ENCODE assay signal across 13 mouse cellular contexts in the genomic region with DNA sequence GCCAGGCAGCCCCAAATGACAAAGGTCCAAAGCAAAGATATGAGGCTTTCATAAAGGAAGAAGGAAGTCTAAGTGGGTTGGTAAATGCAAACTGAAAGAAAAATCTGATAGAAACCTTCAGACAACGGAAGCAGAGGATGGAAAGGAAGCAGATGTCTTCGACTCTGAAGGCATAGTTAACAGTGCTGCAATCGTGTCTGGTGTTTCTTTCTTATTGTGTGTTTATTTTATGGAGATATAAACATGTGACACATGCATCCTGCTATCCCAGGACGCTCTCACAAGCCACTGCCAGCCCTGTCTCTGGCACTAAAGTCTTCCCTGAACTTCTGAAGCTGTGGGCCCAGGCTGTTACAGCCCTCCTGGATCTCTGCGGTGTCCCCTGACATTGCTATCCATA. TPM values are rescaled to one million over a fixed set of nuclear protein-coding genes. Genes with fewer than 3 reads are reported as not detected.
DNase-seq lines count a peak whose midpoint lies in the region; ATAC-seq lines count a peak whose summit lies in the region.
"Had no signal": no experiment of that assay in that cellular context is flagged by ENCODE, and none has a peak within 500 bp of the region (broad histone marks: within the 10 kb centered on the region; RNA-seq: fewer than 3 reads in every experiment).

No protein-coding gene starts in this region.

- H3K4me2 ChIP-seq in intestine, embryonic 16.5 days (ENCODE audit: low read depth, low read length): no peak overlapping the region
- H3K4me2 ChIP-seq: embryonic facial prominence, embryonic 15.5 days; forebrain, embryonic 13.5 days; midbrain, embryonic 15.5 days had no signal

- no peaks in the 10 kb centered on the region for H3K36me3 ChIP-seq in megakaryocyte, embryonic 14.5 days (replicated peaks; ENCODE audit: low read length)
- H3K36me3 ChIP-seq in intestine, embryonic 16.5 days (ENCODE audit: control insufficient read depth, insufficient read depth, low read length): no peaks in the 10 kb centered on the region
- H3K36me3 ChIP-seq: embryonic facial prominence, embryonic 15.5 days; midbrain, embryonic 15.5 days had no signal

- DNase-seq in lung, postnatal 4 days: peak; percentile 22 to 64
- DNase-seq in cerebellum, adult 18-20 months: no peak
- no peak for DNase-seq in gastrocnemius, postnatal 14 days
- DNase-seq: kidney, adult 11 months; liver, postnatal 0 days had no signal

- no peak for ATAC-seq in megakaryocyte, adult 5-6 weeks (ENCODE audit: poor library complexity, severe bottlenecking)
- ATAC-seq in CD4-positive, CD25-positive, alpha-beta regulatory T cell, adult 4 months: peak; percentile 79
- ATAC-seq in intestine, embryonic 16.5 days: no peak
- ATAC-seq: forebrain, embryonic 13.5 days; liver, postnatal 0 days; midbrain, embryonic 15.5 days had no signal

- intact Hi-C loops in gastrocnemius, postnatal 14 days (cut with DNase I; ENCODE audit: low total_unique reads): no loop called here

- peak overlapping the region; percentile 38 for H3K4me3 ChIP-seq in megakaryocyte, embryonic 14.5 days (replicated peaks)
- H3K4me3 ChIP-seq in intestine, embryonic 16.5 days (ENCODE audit: low read length): no peak overlapping the region
- H3K4me3 ChIP-seq: embryonic facial prominence, embryonic 15.5 days; forebrain, embryonic 13.5 days; layer of hippocampus, adult 2 months; midbrain, embryonic 15.5 days had no signal

- H3K9me3 ChIP-seq in megakaryocyte, embryonic 14.5 days: no peaks in the 10 kb centered on the region
- H3K9me3 ChIP-seq in intestine, embryonic 16.5 days (ENCODE audit: control insufficient read depth, low read length): no peaks in the 10 kb centered on the region
- H3K9me3 ChIP-seq: embryonic facial prominence, embryonic 15.5 days; forebrain, embryonic 13.5 days; midbrain, embryonic 15.5 days had no signal

- H3K9ac ChIP-seq in intestine, embryonic 16.5 days (ENCODE audit: low read depth, low read length): no peak overlapping the region
- H3K9ac ChIP-seq: embryonic facial prominence, embryonic 15.5 days; forebrain, embryonic 13.5 days; liver, postnatal 0 days; midbrain, embryonic 15.5 days had no signal

- WGBS in intestine, embryonic 16.5 days: 53% methylated on average over 5 of the region's 5 CpGs

- H3K4me1 ChIP-seq in megakaryocyte, embryonic 14.5 days: peaks cover 23% of the 10 kb centered on the region
- peaks cover 5% of the 10 kb centered on the region for H3K4me1 ChIP-seq in intestine, embryonic 16.5 days (ENCODE audit: control insufficient read depth, insufficient read depth, low read length)
- H3K4me1 ChIP-seq: embryonic facial prominence, embryonic 15.5 days; midbrain, embryonic 15.5 days had no signal

- H3K27ac ChIP-seq in intestine, embryonic 16.5 days (ENCODE audit: low read length): peak overlapping the region; percentile 45
- H3K27ac ChIP-seq: embryonic facial prominence, embryonic 15.5 days; forebrain, embryonic 13.5 days; layer of hippocampus, adult 2 months; midbrain, embryonic 15.5 days had no signal

- H3K27me3 ChIP-seq in megakaryocyte, embryonic 14.5 days (replicated peaks): no peaks in the 10 kb centered on the region
- no peaks in the 10 kb centered on the region for H3K27me3 ChIP-seq in intestine, embryonic 16.5 days (replicated peaks; ENCODE audit: control insufficient read depth, insufficient read depth, low read length)
- H3K27me3 ChIP-seq: embryonic facial prominence, embryonic 15.5 days; forebrain, embryonic 13.5 days; midbrain, embryonic 15.5 days had no signal

RNA-seq across cellular contexts. Expression of a gene that starts 13.2 kb away (rescaled TPM):
- polyA plus RNA-seq in megakaryocyte, embryonic 14.5 days (2012; ENCODE audit: insufficient read depth, low replicate concordance): not detected in 2 replicates
- 1.2 and 2.3 TPM in 2 replicates for total RNA-seq in megakaryocyte, adult 5-6 weeks (2015)
- total RNA-seq in megakaryocyte, adult 5-6 weeks (2017): 0.45 and 1.4 TPM in 2 replicates
- 1 to 10 TPM; 2.9 to 5.5 TPM for polyA plus RNA-seq in CD4-positive, CD25-positive, alpha-beta regulatory T cell, adult 4 months (2017; shearing (Covaris generic))
- polyA plus RNA-seq in intestine, embryonic 16.5 days (2015; fragmentation: Nextera tagmentation; extraction: Ambion mirVana): 16.0 and 16.8 TPM in 2 replicates
- 1 to 10 TPM in 1 of 2 experiments, under 1 TPM in 1; 0.55 to 1.0 TPM for total RNA-seq in gastrocnemius, postnatal 14 days (2021)

Comparison
In these comparisons a context has a peak if more than half of its experiments do, and no peak if none do; other contexts are left out.
1. DNase-seq: peak in lung, postnatal 4 days (2 of 2); none in cerebellum, adult 18-20 months (0 of 2) and gastrocnemius, postnatal 14 days (single experiment).